Mouse (Mus musculus): ENCODE measurements around the gene Nfatc3. TPM values are rescaled to one million over a fixed set of nuclear protein-coding genes. Genes with fewer than 3 reads are reported as not detected.

The Nfatc3 gene
- total and polyA plus RNA-seq, 3 experiments = 15.0 to 189 (median 31.0) TPM

DNA sequence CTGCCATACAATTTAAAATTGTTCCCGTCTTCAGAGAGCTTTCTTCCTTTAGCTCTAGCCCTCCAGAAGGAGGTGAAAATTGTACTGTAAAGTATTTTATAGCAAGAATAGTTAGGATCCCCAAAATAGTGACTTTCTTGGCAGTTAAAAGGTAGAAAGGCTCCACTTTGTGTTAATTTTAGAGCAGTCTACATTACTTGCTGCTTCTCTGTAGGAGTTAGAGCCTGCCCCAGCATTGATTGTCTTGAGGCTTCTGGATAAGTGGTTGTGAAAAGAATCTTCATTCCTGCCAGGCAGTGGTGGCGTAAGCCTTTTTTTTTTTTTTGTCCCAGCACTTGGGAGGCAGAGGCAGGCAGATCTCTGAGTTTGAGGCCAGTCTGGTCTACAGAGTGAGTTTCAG, 8.1 kb downstream of the Nfatc3 start:
- TF ChIP-seq CTCF (IDR thresholded peaks at IDR 0.05; ENCODE audit: low read depth, low read length) (no peak), POLR2AphosphoS5 (IDR thresholded peaks at IDR 0.05; ENCODE audit: insufficient replicate concordance, low read depth, low read length) (no peak), GATA1 (IDR thresholded peaks at IDR 0.05; ENCODE audit: borderline replicate concordance, low read length) (no peak), TAL1 (conservative IDR thresholded peaks at IDR 0.05; ENCODE audit: low read depth, low read length) (no peak), GATA2 (IDR thresholded peaks at IDR 0.05; ENCODE audit: borderline replicate concordance, low read depth, low read length) (no peak)
- Histone ChIP-seq H3K9me3 (replicated peaks) (no peaks in the 10 kb centered on the region), H3K4me3 (ENCODE audit: low read depth, low read length) (no peak overlapping the region), H3K36me3 (replicated peaks) (peaks cover 15% of the 10 kb centered on the region), H3K4me1 (ENCODE audit: insufficient read depth, low read depth, low read length) (peaks cover 31% of the 10 kb centered on the region), H3K27me3 (ENCODE audit: insufficient read depth, low read length) (no peaks in the 10 kb centered on the region)
- ATAC-seq (ENCODE audit: extremely low read depth, insufficient number of reproducible peaks, low FRiP score, poor library complexity, severe bottlenecking) (no peak), DNase-seq (ENCODE audit: low spot score) (no peak)

- Histone ChIP-seq H3K36me3 (replicated peaks) (peaks cover 11% of the 10 kb centered on the region), H3K4me3 (ENCODE audit: low read depth, low read length) (no peak overlapping the region), H3K9me3 (replicated peaks) (no peaks in the 10 kb centered on the region), H3K4me1 (ENCODE audit: insufficient read depth, low read depth, low read length) (peaks cover 13% of the 10 kb centered on the region; the same call in 1 of the 2 replicates), H3K27me3 (ENCODE audit: insufficient read depth, low read length) (no peaks in the 10 kb centered on the region)
- no peak for ATAC-seq (ENCODE audit: extremely low read depth, insufficient number of reproducible peaks, low FRiP score, poor library complexity, severe bottlenecking)
- no peak for DNase-seq (ENCODE audit: low spot score)
- TF ChIP-seq POLR2AphosphoS5 (IDR thresholded peaks at IDR 0.05; ENCODE audit: insufficient replicate concordance, low read depth, low read length) (no peak), TAL1 (conservative IDR thresholded peaks at IDR 0.05; ENCODE audit: low read depth, low read length) (no peak), CTCF (IDR thresholded peaks at IDR 0.05; ENCODE audit: low read depth, low read length) (no peak), GATA1 (IDR thresholded peaks at IDR 0.05; ENCODE audit: borderline replicate concordance, low read length) (no peak)
Observed at GRCm38 (mm10) chr8:106069565-106069964, 10.9 kb downstream of the Nfatc3 start.

DNA sequence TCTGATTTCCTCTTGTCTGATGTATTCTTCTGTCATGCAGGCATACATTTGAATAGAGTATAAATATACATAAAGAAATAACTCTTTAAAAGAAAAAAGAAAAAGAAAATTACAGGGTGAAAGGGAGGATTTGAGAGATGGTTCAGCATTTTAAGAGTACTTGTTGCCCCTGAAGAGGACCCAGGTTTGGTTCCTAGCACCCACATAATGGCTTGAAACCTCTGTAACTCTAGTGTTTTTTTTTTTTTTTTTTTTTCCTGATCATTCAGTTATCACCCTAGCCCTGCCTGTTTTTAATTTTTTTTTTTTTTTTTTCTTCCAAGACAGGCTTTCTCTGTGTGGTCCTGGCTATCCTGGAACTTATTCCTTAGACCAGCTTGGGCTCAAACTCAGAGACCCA, 13.5 kb downstream of the Nfatc3 start:
- H3K4me3 ChIP-seq (ENCODE audit: low read depth, low read length) = no peak overlapping the region
- no peak for DNase-seq (ENCODE audit: low spot score)

GRCm38 (mm10) chr8:106074236-106074635, 15.6 kb downstream of the Nfatc3 start:
- peaks cover 31% of the 10 kb centered on the region for H3K36me3 ChIP-seq (replicated peaks)
- H3K4me3 ChIP-seq (ENCODE audit: low read depth, low read length) = no peak overlapping the region
- no peak for TF ChIP-seq POLR2AphosphoS5 (IDR thresholded peaks at IDR 0.05; ENCODE audit: insufficient replicate concordance, low read depth, low read length)
- TF ChIP-seq GATA2 (IDR thresholded peaks at IDR 0.05; ENCODE audit: borderline replicate concordance, low read depth, low read length) = no peak
- no peak for TF ChIP-seq CTCF (IDR thresholded peaks at IDR 0.05; ENCODE audit: low read depth, low read length)
- TF ChIP-seq GATA1 (IDR thresholded peaks at IDR 0.05; ENCODE audit: borderline replicate concordance, low read length) = no peak
- TF ChIP-seq TAL1 (conservative IDR thresholded peaks at IDR 0.05; ENCODE audit: low read depth, low read length) = no peak
- DNase-seq (ENCODE audit: low spot score) = no peak
- H3K4me1 ChIP-seq (ENCODE audit: insufficient read depth, low read depth, low read length) = peaks cover 7% of the 10 kb centered on the region
- ATAC-seq (ENCODE audit: extremely low read depth, insufficient number of reproducible peaks, low FRiP score, poor library complexity, severe bottlenecking) = no peak
- no peaks in the 10 kb centered on the region; the same call in 1 of the 2 replicates for H3K9me3 ChIP-seq (replicated peaks)
- no peaks in the 10 kb centered on the region for H3K27me3 ChIP-seq (ENCODE audit: insufficient read depth, low read length)

More for the DNA sequence above, 13.5 kb downstream of the Nfatc3 start:
- Histone ChIP-seq H3K27me3 (ENCODE audit: insufficient read depth, low read length) (no peaks in the 10 kb centered on the region), H3K4me1 (ENCODE audit: insufficient read depth, low read depth, low read length) (peaks cover 7% of the 10 kb centered on the region; the same call in 1 of the 2 replicates), H3K36me3 (replicated peaks) (peaks cover 17% of the 10 kb centered on the region), H3K9me3 (replicated peaks) (no peaks in the 10 kb centered on the region; the same call in 1 of the 2 replicates)
- TF ChIP-seq GATA1 (IDR thresholded peaks at IDR 0.05; ENCODE audit: borderline replicate concordance, low read length) (no peak), CTCF (IDR thresholded peaks at IDR 0.05; ENCODE audit: low read depth, low read length) (no peak), GATA2 (IDR thresholded peaks at IDR 0.05; ENCODE audit: borderline replicate concordance, low read depth, low read length) (no peak), POLR2AphosphoS5 (IDR thresholded peaks at IDR 0.05; ENCODE audit: insufficient replicate concordance, low read depth, low read length) (no peak), TAL1 (conservative IDR thresholded peaks at IDR 0.05; ENCODE audit: low read depth, low read length) (no peak)
- no peak for ATAC-seq (ENCODE audit: extremely low read depth, insufficient number of reproducible peaks, low FRiP score, poor library complexity, severe bottlenecking)

- TF ChIP-seq CTCF (IDR thresholded peaks at IDR 0.05; ENCODE audit: low read depth, low read length) (no peak), GATA1 (IDR thresholded peaks at IDR 0.05; ENCODE audit: borderline replicate concordance, low read length) (no peak), POLR2AphosphoS5 (IDR thresholded peaks at IDR 0.05; ENCODE audit: insufficient replicate concordance, low read depth, low read length) (no peak), TAL1 (conservative IDR thresholded peaks at IDR 0.05; ENCODE audit: low read depth, low read length) (no peak), GATA2 (IDR thresholded peaks at IDR 0.05; ENCODE audit: borderline replicate concordance, low read depth, low read length) (no peak)
- DNase-seq (ENCODE audit: low spot score) (no peak), ATAC-seq (ENCODE audit: extremely low read depth, insufficient number of reproducible peaks, low FRiP score, poor library complexity, severe bottlenecking) (no peak)
- no peaks in the 10 kb centered on the region for H3K27me3 ChIP-seq (ENCODE audit: insufficient read depth, low read length)
- peaks cover 4% of the 10 kb centered on the region for H3K4me1 ChIP-seq (ENCODE audit: insufficient read depth, low read depth, low read length)
- H3K4me3 ChIP-seq (ENCODE audit: low read depth, low read length) = no peak overlapping the region
- H3K36me3 ChIP-seq (replicated peaks) = peaks cover 35% of the 10 kb centered on the region
- H3K9me3 ChIP-seq (replicated peaks) = no peaks in the 10 kb centered on the region; the same call in 1 of the 2 replicates
Observed at GRCm38 (mm10) chr8:106074659-106075058, 16.0 kb downstream of the Nfatc3 start.

DNA sequence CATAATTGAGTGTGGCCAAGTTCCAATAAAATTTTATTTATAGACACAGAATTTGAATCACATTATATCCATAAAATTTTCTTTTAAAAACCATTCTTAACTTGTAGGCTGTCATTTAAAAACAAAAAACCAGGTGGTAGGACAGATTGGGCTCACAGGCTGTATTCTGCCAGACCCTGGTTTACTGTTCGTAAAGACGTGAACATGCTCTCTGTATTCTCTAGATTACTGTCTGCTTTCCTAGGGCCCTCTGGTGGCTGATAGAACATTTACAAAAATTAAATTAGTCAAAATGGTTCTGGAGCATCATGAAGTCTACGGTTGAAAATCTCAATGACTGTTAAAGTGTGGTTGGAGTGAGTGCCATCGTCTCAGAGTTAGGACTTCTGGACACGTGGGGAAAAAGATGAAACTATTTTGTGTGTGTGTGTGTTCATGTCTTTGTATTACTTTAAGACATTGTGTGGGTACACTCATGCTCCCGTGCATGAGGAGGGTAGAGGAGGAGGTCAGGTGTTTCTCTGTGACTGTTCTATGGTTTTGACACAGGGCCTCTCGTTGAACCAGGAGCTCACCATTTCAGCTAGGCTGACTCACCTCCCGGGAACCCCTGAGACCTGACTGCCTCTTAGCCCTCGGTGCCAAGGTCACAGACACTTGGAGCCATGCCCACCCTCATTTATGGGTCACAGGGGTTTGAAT, 16.7 kb downstream of the Nfatc3 start:
- TF ChIP-seq TAL1 (conservative IDR thresholded peaks at IDR 0.05; ENCODE audit: low read depth, low read length) (no peak), POLR2AphosphoS5 (IDR thresholded peaks at IDR 0.05; ENCODE audit: insufficient replicate concordance, low read depth, low read length) (no peak), GATA2 (IDR thresholded peaks at IDR 0.05; ENCODE audit: borderline replicate concordance, low read depth, low read length) (no peak), GATA1 (IDR thresholded peaks at IDR 0.05; ENCODE audit: borderline replicate concordance, low read length) (no peak), CTCF (IDR thresholded peaks at IDR 0.05; ENCODE audit: low read depth, low read length) (no peak)
- Histone ChIP-seq H3K27me3 (ENCODE audit: insufficient read depth, low read length) (no peaks in the 10 kb centered on the region), H3K4me3 (ENCODE audit: low read depth, low read length) (no peak overlapping the region), H3K36me3 (replicated peaks) (peaks cover 36% of the 10 kb centered on the region), H3K4me1 (ENCODE audit: insufficient read depth, low read depth, low read length) (peaks cover 4% of the 10 kb centered on the region), H3K9me3 (replicated peaks) (no peaks in the 10 kb centered on the region; the same call in 1 of the 2 replicates)
- DNase-seq (ENCODE audit: low spot score) = no peak
- no peak for ATAC-seq (ENCODE audit: extremely low read depth, insufficient number of reproducible peaks, low FRiP score, poor library complexity, severe bottlenecking)

Data from G1E (cell line).